Mouse (Mus musculus) midbrain, embryonic 14.5 days (tissue): ENCODE results near the gene Tpst2. TPM values are rescaled to one million over a fixed set of nuclear protein-coding genes. Genes with fewer than 3 reads are reported as not detected.
A peak's percentile ranks its signal among the peaks of the same experiment; 100 is the strongest.

Experiments used
- ATAC-seq: fragments of 200-750 bp; cut with Nextera tagmentation; 2 replicates; pipeline ENCODE4 v1.8.0; 2017; ENCODE audit warnings: moderate number of reproducible peaks, moderate library complexity; ENCODE audit not compliant: low FRiP score, low TSS enrichment
- DNase-seq: peaks from one replicate; pipeline ENCODE4 v3.0.0-alpha.2; 2015
- H3K27ac ChIP-seq: fragments of 300-500 bp; sonication (generic); replicated peaks from 2 replicates; pipeline ENCODE4 v1.5.1; 2014; ENCODE audit warnings: mild to moderate bottlenecking, low read depth, low read length, moderate library complexity
- H3K27me3 ChIP-seq: fragments of 300-500 bp; sonication (generic); 2 replicates; pipeline ENCODE4 v1.6.1; 2014; ENCODE audit warnings: low read length, control low read depth, mixed read lengths; ENCODE audit not compliant: control insufficient read depth, insufficient read depth
- H3K36me3 ChIP-seq: fragments of 300-500 bp; sonication (generic); 2 replicates; pipeline ENCODE4 v1.6.1; 2014; ENCODE audit warnings: low read length, control low read depth; ENCODE audit not compliant: control insufficient read depth, insufficient read depth
- H3K4me1 ChIP-seq: fragments of 300-500 bp; sonication (generic); 2 replicates; pipeline ENCODE4 v1.6.1; 2014; ENCODE audit warnings: mild to moderate bottlenecking, antibody characterized with exemption, low read length, control low read depth; ENCODE audit not compliant: control insufficient read depth, insufficient read depth
- H3K4me2 ChIP-seq: fragments of 300-500 bp; sonication (generic); 2 replicates; pipeline ENCODE4 v1.6.1; 2014; ENCODE audit warnings: mild to moderate bottlenecking, low read length, moderate library complexity
- H3K4me3 ChIP-seq: fragments of 300-500 bp; sonication (generic); replicated peaks from 2 replicates; pipeline ENCODE4 v1.5.1; 2014; ENCODE audit warnings: low read depth, low read length
- H3K9ac ChIP-seq: fragments of 300-500 bp; sonication (generic); replicated peaks from 2 replicates; pipeline ENCODE4 v1.6.1; 2014; ENCODE audit warnings: mild to moderate bottlenecking, low read length, moderate library complexity
- H3K9me3 ChIP-seq: fragments of 300-500 bp; sonication (generic); 2 replicates; pipeline ENCODE4 v1.6.1; 2016; ENCODE audit warnings: low read length, control low read depth, mixed read lengths; ENCODE audit not compliant: control insufficient read depth
- WGBS: fragments of 180-500 bp; shearing (Covaris S2); extraction: QIAGEN DNeasy Blood & Tissue Kit; methylation state at CpG from one replicate; pipeline ENCODE4 v1.1.7; 2014; 5-methylcytosine and 5-hydroxymethylcytosine counted together
- polyA plus RNA-seq: library from polyadenylated mRNA; unstranded; fragments of >200 nt; fragmentation: Nextera tagmentation; extraction: Ambion mirVana; gene quantifications from 2 replicates; pipeline ENCODE4 v1.2.1, GENCODE M21; 2014

The Tpst2 gene
- polyA plus RNA-seq, 1 experiment from 2014 or later: 26.4 TPM

- Histone ChIP-seq H3K4me2 (no peak overlapping the region), H3K36me3 (no peaks in the 10 kb centered on the region), H3K9me3 (no peaks in the 10 kb centered on the region), H3K27me3 (no peaks in the 10 kb centered on the region), H3K4me3 (no peak overlapping the region), H3K9ac (no peak overlapping the region), H3K4me1 (peaks cover 32% of the 10 kb centered on the region), H3K27ac (peak overlapping the region; percentile 97)
- ATAC-seq (peak; percentile 48; the same call in 1 of the 2 replicates), DNase-seq (peak; percentile 66)
- WGBS: 42% methylated on average over 3 of the region's 3 CpGs
Observed at GRCm38 (mm10) chr5:112238781-112239482, 37.6 kb upstream of the Tpst2 start.

GRCm38 (mm10) chr5:112240761-112241160 lies 35.7 kb upstream of the Tpst2 start:
- peak; percentile 92 for DNase-seq
- no peaks in the 10 kb centered on the region for H3K36me3 ChIP-seq
- H3K4me3 ChIP-seq: no peak overlapping the region
- H3K27me3 ChIP-seq: no peaks in the 10 kb centered on the region
- WGBS: 2% methylated on average over 10 of the region's 10 CpGs
- no peaks in the 10 kb centered on the region for H3K9me3 ChIP-seq
- peaks cover 32% of the 10 kb centered on the region for H3K4me1 ChIP-seq
- no peak overlapping the region for H3K27ac ChIP-seq
- 0 out of 2 replicates have a peak, but pooled peaks have one; percentile 15 for ATAC-seq
- H3K9ac ChIP-seq: no peak overlapping the region
- no peak overlapping the region for H3K4me2 ChIP-seq

- no peak overlapping the region for H3K4me3 ChIP-seq
- ATAC-seq (no peak), DNase-seq (no peak)
- H3K4me1 ChIP-seq: peaks cover 25% of the 10 kb centered on the region
- H3K36me3 ChIP-seq: no peaks in the 10 kb centered on the region
- no peak overlapping the region for H3K9ac ChIP-seq
- H3K27ac ChIP-seq: no peak overlapping the region
- no peak overlapping the region for H3K4me2 ChIP-seq
- no peaks in the 10 kb centered on the region for H3K27me3 ChIP-seq
- H3K9me3 ChIP-seq: no peaks in the 10 kb centered on the region
- 77% methylated on average over 2 of the region's 2 CpGs for WGBS
Observed at GRCm38 (mm10) chr5:112241849-112242248, 34.6 kb upstream of the Tpst2 start.

DNA sequence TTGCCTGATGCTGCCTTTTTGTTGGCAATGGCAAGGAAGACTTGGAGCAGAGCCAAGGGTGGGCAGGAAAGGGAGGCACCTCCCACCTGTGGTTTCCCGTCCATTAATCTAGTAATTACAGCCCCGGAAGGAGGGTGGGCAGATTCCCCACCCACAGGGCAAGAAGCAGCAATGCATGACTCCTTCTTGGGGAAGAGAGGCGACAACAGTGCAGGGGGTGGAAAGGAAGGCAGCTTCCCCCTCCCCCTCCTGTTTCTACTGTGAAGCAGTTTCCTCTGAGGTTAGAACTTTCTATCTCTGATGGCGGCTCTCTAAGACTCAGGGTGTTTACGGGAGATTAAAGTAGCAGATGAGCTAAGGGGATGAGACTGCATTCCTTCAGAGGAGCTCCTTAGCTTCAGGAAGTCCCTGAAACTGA lies 34.1 kb upstream of the Tpst2 start:
- Histone ChIP-seq H3K4me2 (no peak overlapping the region), H3K4me3 (no peak overlapping the region), H3K27ac (no peak overlapping the region), H3K36me3 (no peaks in the 10 kb centered on the region), H3K9ac (no peak overlapping the region), H3K9me3 (no peaks in the 10 kb centered on the region), H3K4me1 (peaks cover 20% of the 10 kb centered on the region), H3K27me3 (no peaks in the 10 kb centered on the region)
- ATAC-seq (no peak), DNase-seq (peak; percentile 19)
- 58% methylated on average over 5 of the region's 5 CpGs for WGBS

GRCm38 (mm10) chr5:112243041-112243440 lies 33.5 kb upstream of the Tpst2 start:
- ATAC-seq: no peak

GRCm38 (mm10) chr5:112243539-112244274 lies 32.8 kb upstream of the Tpst2 start:
- H3K4me3 ChIP-seq: no peak overlapping the region
- H3K4me2 ChIP-seq: no peak overlapping the region
- DNase-seq: no peak
- no peak overlapping the region for H3K27ac ChIP-seq
- no peaks in the 10 kb centered on the region for H3K27me3 ChIP-seq
- H3K9me3 ChIP-seq: no peaks in the 10 kb centered on the region
- no peak for ATAC-seq
- peaks cover 6% of the 10 kb centered on the region for H3K4me1 ChIP-seq
- WGBS: 62% methylated on average over 10 of the region's 10 CpGs
- no peak overlapping the region for H3K9ac ChIP-seq
- no peaks in the 10 kb centered on the region for H3K36me3 ChIP-seq

More at GRCm38 (mm10) chr5:112243041-112243440, 33.5 kb upstream of the Tpst2 start:
- Histone ChIP-seq H3K27me3 (no peaks in the 10 kb centered on the region), H3K4me1 (peaks cover 13% of the 10 kb centered on the region), H3K27ac (no peak overlapping the region), H3K4me3 (no peak overlapping the region), H3K9me3 (no peaks in the 10 kb centered on the region), H3K36me3 (no peaks in the 10 kb centered on the region), H3K9ac (no peak overlapping the region), H3K4me2 (no peak overlapping the region)
- peak; percentile 13 for DNase-seq
- 57% methylated on average over 5 of the region's 5 CpGs for WGBS

DNA sequence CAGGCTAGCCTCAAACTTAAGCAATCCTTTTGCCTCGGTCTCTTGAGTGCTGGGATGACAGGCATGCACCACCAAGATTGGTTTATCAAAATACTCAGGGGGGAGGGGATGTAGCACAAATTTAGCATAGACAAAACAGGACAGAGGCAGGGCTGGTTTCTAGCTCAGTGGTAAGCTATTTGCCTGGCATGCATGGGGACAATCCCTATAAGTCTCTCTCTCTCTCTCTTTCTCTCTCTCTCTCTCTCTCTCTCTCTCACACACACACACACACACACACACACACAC lies 32.3 kb upstream of the Tpst2 start:
- Histone ChIP-seq H3K9me3 (no peaks in the 10 kb centered on the region), H3K4me1 (peaks cover 1% of the 10 kb centered on the region), H3K27me3 (no peaks in the 10 kb centered on the region), H3K4me2 (no peak overlapping the region), H3K36me3 (no peaks in the 10 kb centered on the region), H3K4me3 (no peak overlapping the region), H3K9ac (no peak overlapping the region), H3K27ac (no peak overlapping the region)
- DNase-seq (no peak), ATAC-seq (no peak)
- WGBS: 74% methylated on average over 1 of the region's 1 CpGs

DNA sequence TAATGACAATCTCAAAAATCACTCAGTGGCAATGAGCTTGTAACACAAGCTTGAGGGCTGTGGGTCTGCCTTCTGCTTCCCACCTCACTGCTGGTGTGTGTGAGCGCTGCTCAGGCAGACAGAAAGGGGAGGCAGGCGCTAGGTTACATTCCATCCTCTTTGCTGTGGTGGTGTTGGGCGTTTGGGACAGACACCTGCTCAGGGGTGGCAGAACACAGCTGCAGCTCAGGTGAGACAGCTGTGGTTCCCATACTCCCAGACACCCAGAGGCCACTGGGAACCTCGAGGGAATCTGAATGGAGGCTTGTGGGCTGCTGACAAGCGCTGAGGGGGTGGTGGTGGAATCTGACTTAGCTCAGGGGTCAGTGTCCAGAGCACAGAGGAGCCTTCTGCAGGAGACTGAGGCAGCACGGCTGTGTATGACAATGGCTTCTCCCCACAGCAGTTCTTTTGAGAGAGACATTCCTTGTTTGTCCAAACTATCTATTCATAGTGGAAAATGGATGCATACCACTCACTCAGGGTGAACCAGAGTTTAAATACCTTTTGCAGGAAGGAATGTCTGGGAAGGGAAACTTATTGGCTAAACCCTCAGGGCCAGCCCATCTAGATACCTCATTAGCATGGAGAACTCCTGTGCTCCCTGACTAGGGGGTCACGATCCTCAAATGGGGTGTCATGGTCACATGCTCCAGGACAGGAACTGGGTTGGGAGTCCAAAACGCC lies 31.4 kb upstream of the Tpst2 start:
- H3K27me3 ChIP-seq: no peaks in the 10 kb centered on the region
- no peaks in the 10 kb centered on the region for H3K9me3 ChIP-seq
- no peaks in the 10 kb centered on the region for H3K36me3 ChIP-seq
- no peak for DNase-seq
- no peak for ATAC-seq
- H3K4me3 ChIP-seq: no peak overlapping the region
- WGBS: 53% methylated on average over 8 of the region's 8 CpGs
- no peak overlapping the region for H3K4me2 ChIP-seq
- H3K9ac ChIP-seq: no peak overlapping the region
- no peaks in the 10 kb centered on the region for H3K4me1 ChIP-seq
- no peak overlapping the region for H3K27ac ChIP-seq
